In genomic region chrX:167208978-167209754, GRCm38 (mm10) we compare ENCODE assay signal across 8 mouse cellular contexts. TPM values are rescaled to one million over a fixed set of nuclear protein-coding genes. Genes with fewer than 3 reads are reported as not detected.
DNase-seq lines count a peak whose midpoint lies in the region; ATAC-seq and TF ChIP-seq lines count a peak whose summit lies in the region.

Tmsb4x (minus strand) TSS chrX:167209315.

- peaks cover 24% of the 10 kb centered on the region for H3K4me1 ChIP-seq in heart, embryonic 13.5 days
- 0 out of 2 replicates have a peak, but pooled peaks cover 4% of the 10 kb centered on the region for H3K4me1 ChIP-seq in liver, embryonic 13.5 days (replicated peaks)
- no peaks in the 10 kb centered on the region for H3K4me1 ChIP-seq in stomach, embryonic 14.5 days (ENCODE audit: control insufficient read depth, insufficient read depth, low read length)

- 0 out of 2 replicates have a peak, but pooled peaks cover 7% of the 10 kb centered on the region for H3K27me3 ChIP-seq in heart, embryonic 13.5 days (replicated peaks)
- H3K27me3 ChIP-seq in liver, embryonic 13.5 days: peaks cover 12% of the 10 kb centered on the region; the same call in 1 of the 2 replicates
- no peaks in the 10 kb centered on the region for H3K27me3 ChIP-seq in stomach, embryonic 14.5 days (ENCODE audit: control insufficient read depth, insufficient read depth, low read length)

- peak within 1 kb of the TSS; percentile 94 for H3K9ac ChIP-seq in heart, embryonic 13.5 days
- peak within 1 kb of the TSS; percentile 67 for H3K9ac ChIP-seq in liver, embryonic 13.5 days
- peak within 1 kb of the TSS; percentile 73 for H3K9ac ChIP-seq in stomach, embryonic 14.5 days (replicated peaks; ENCODE audit: low read depth, low read length)

- H3K4me3 ChIP-seq in heart, embryonic 13.5 days: peak within 1 kb of the TSS; percentile 71
- H3K4me3 ChIP-seq in liver, embryonic 13.5 days (replicated peaks): peak within 1 kb of the TSS; percentile 57
- H3K4me3 ChIP-seq in stomach, embryonic 14.5 days (ENCODE audit: low read depth, low read length): peak within 1 kb of the TSS; percentile 51

- no peaks in the 10 kb centered on the region for H3K9me3 ChIP-seq in heart, embryonic 13.5 days
- no peaks in the 10 kb centered on the region for H3K9me3 ChIP-seq in liver, embryonic 13.5 days (replicated peaks)
- H3K9me3 ChIP-seq in stomach, embryonic 14.5 days (ENCODE audit: control insufficient read depth, low read depth, low read length): no peaks in the 10 kb centered on the region

- 14% methylated on average over 39 of the region's 39 CpGs for WGBS in heart, embryonic 13.5 days
- WGBS in liver, embryonic 13.5 days (ENCODE audit: insufficient replicate concordance): 17% methylated on average over 39 of the region's 39 CpGs
- WGBS in stomach, embryonic 14.5 days: 22% methylated on average over 39 of the region's 39 CpGs

- peak within 1 kb of the TSS; percentile 71 for H3K4me2 ChIP-seq in heart, embryonic 13.5 days
- peak within 1 kb of the TSS; percentile 68 for H3K4me2 ChIP-seq in liver, embryonic 13.5 days
- peak within 1 kb of the TSS; percentile 49 for H3K4me2 ChIP-seq in stomach, embryonic 14.5 days (replicated peaks; ENCODE audit: low read depth, low read length)

- peak; percentile 95; the same call in 1 of the 2 replicates for TF ChIP-seq POLR2A in brain, embryonic 14.5 days (IDR thresholded peaks at IDR 0.05; ENCODE audit: borderline replicate concordance, extremely low read depth, insufficient read depth, insufficient read length, poor library complexity, severe bottlenecking)

- ATAC-seq in heart, embryonic 13.5 days (ENCODE audit: extremely low read depth, insufficient number of reproducible peaks, low FRiP score, low TSS enrichment): peak; percentile 66; the same call in 1 of the 2 replicates
- peak; percentile 84 for ATAC-seq in liver, embryonic 13.5 days (ENCODE audit: low read depth)
- peak; percentile 90 for ATAC-seq in stomach, embryonic 14.5 days (ENCODE audit: insufficient number of reproducible peaks, insufficient read depth, low FRiP score, low read depth)

- no peak for TF ChIP-seq CTCF in brain, embryonic 14.5 days (IDR thresholded peaks at IDR 0.05; ENCODE audit: borderline replicate concordance, extremely low read depth, insufficient read depth, insufficient read length)

- peak within 1 kb of the TSS; percentile 95 for H3K27ac ChIP-seq in heart, embryonic 13.5 days (replicated peaks)
- H3K27ac ChIP-seq in liver, embryonic 13.5 days: peak within 1 kb of the TSS; percentile 59
- peak within 1 kb of the TSS; percentile 94 for H3K27ac ChIP-seq in stomach, embryonic 14.5 days (ENCODE audit: low read length)

- DNase-seq in B cell, adult 2 months: peak; percentile 89
- peak; percentile 95 for DNase-seq in brain, embryonic 14.5 days (ENCODE audit: low read depth)
- DNase-seq in fibroblast of lung, adult 2 months (ENCODE audit: low read depth): peak; percentile 41
- DNase-seq in kidney, postnatal 10 days: peak; percentile 88
- DNase-seq in liver, embryonic 13.5 days: peak; percentile 52
- DNase-seq in natural killer cell, adult 2 months (ENCODE audit: low spot score in 2 of 2): peak; percentile 85 to 86

- peaks cover 9% of the 10 kb centered on the region for H3K36me3 ChIP-seq in heart, embryonic 13.5 days
- no peaks in the 10 kb centered on the region for H3K36me3 ChIP-seq in liver, embryonic 13.5 days
- peaks cover 4% of the 10 kb centered on the region; the same call in 1 of the 2 replicates for H3K36me3 ChIP-seq in stomach, embryonic 14.5 days (ENCODE audit: control insufficient read depth, insufficient read depth, low read length)

RNA-seq across cellular contexts. Expression of gene Tmsb4x, which starts in this region (rescaled TPM):
- 2,684 and 2,801 TPM in 2 replicates for polyA plus RNA-seq in brain, embryonic 14.5 days (2012; rRNA removed)
- polyA plus RNA-seq in heart, embryonic 13.5 days (2015; fragmentation: Nextera tagmentation; extraction: Ambion mirVana): 3,022 and 3,158 TPM in 2 replicates
- polyA plus RNA-seq in liver, embryonic 13.5 days (2015; fragmentation: Nextera tagmentation; extraction: Ambion mirVana): 1,269 and 1,520 TPM in 2 replicates
- polyA plus RNA-seq in stomach, embryonic 14.5 days (2014; fragmentation: Nextera tagmentation; extraction: Ambion mirVana): 5,407 TPM in 2 replicates

Comparison
In these comparisons a context has a peak if more than half of its experiments do, and no peak if none do; other contexts are left out.
1. Peak in every context shown above with its lines: DNase-seq, ATAC-seq, H3K4me3 ChIP-seq and H3K27ac ChIP-seq.
2. DNase-seq: peak in every context shown above with its lines; median percentile 95 in brain, embryonic 14.5 days; 89 in B cell, adult 2 months; 88 in kidney, postnatal 10 days; 86 in natural killer cell, adult 2 months; 52 in liver, embryonic 13.5 days; 41 in fibroblast of lung, adult 2 months.